Mouse (Mus musculus) MEL (cell line): ENCODE results near the gene Btbd1. TPM values are rescaled to one million over a fixed set of nuclear protein-coding genes. Genes with fewer than 3 reads are reported as not detected.

Source experiments
- DNase-seq: peaks from one replicate; pipeline ENCODE4 v3.0.0; 2011; ENCODE audit warnings: low read depth, low spot score
- H3K27ac ChIP-seq: 2 replicates; pipeline ENCODE4 v1.5.1; 2012; ENCODE audit warnings: low read depth, mild to moderate bottlenecking, control low read depth, low read length, moderate library complexity; ENCODE audit not compliant: control insufficient read depth
- H3K27me3 ChIP-seq, 2 experiments: fragments of 150-350 bp in 1 of 2; sonication (generic) in 1 of 2; 2 replicates each; pipeline ENCODE4 v1.6.1; 2012; ENCODE audit warnings: low read length in 2 of 2, mild to moderate bottlenecking in 2 of 2, improper control_type of control experiment in 1 of 2, moderate library complexity in 1 of 2; ENCODE audit not compliant: insufficient read depth in 2 of 2, control insufficient read depth in 1 of 2
- H3K36me3 ChIP-seq, 2 experiments: 2 replicates each; pipeline ENCODE4 v1.6.1; 2012 to 2014; ENCODE audit warnings: low read length in 2 of 2, improper control_type of control experiment in 1 of 2, inconsistent platforms in 1 of 2, mild to moderate bottlenecking in 1 of 2; ENCODE audit not compliant: insufficient read depth in 2 of 2, control insufficient read depth in 1 of 2
- H3K4me1 ChIP-seq, 2 experiments: fragments of 150-350 bp in 1 of 2; sonication (generic) in 1 of 2; 2 replicates each; pipeline ENCODE4 v1.6.1; 2012; ENCODE audit warnings: low read length in 2 of 2, improper control_type of control experiment in 1 of 2, mild to moderate bottlenecking in 1 of 2; ENCODE audit not compliant: insufficient read depth in 2 of 2, control insufficient read depth in 1 of 2
- H3K4me3 ChIP-seq, 2 experiments: fragments of 150-350 bp in 1 of 2; sonication (generic) in 1 of 2; 2 replicates each; pipeline ENCODE4 v1.5.1; 2012; ENCODE audit warnings: low read depth in 2 of 2, low read length in 2 of 2, mild to moderate bottlenecking in 2 of 2, moderate library complexity in 2 of 2, control low read depth in 1 of 2, improper control_type of control experiment in 1 of 2; ENCODE audit not compliant: control insufficient read depth in 1 of 2, insufficient read depth in 1 of 2
- H3K79me2 ChIP-seq: 2 replicates; pipeline ENCODE4 v1.6.1; 2012; ENCODE audit warnings: mild to moderate bottlenecking, low read length, moderate library complexity; ENCODE audit not compliant: control insufficient read depth, poor library complexity, insufficient read depth
- H3K9ac ChIP-seq: 2 replicates; pipeline ENCODE4 v1.6.1; 2012; ENCODE audit warnings: low read depth, mild to moderate bottlenecking, control low read depth, low read length, moderate library complexity; ENCODE audit not compliant: control insufficient read depth, poor library complexity, severe bottlenecking
- H3K9me3 ChIP-seq: fragments of 150-350 bp; sonication (generic); replicated peaks from 2 replicates; pipeline ENCODE4 v1.6.1; 2012; ENCODE audit warnings: mild to moderate bottlenecking, low read length, improper control_type of control experiment, moderate library complexity; ENCODE audit not compliant: insufficient read depth
- CTCF ChIP-seq, 3 experiments: IDR thresholded peaks in 2 of 3; conservative IDR thresholded peaks in 1 of 3; 2 replicates each; pipeline ENCODE4 v1.5.1; 2011 to 2012; ENCODE audit warnings: low read length in 3 of 3, low read depth in 2 of 3, mild to moderate bottlenecking in 2 of 3, improper control_type of control experiment in 1 of 3, inconsistent platforms in 1 of 3, mixed read lengths in 1 of 3, moderate library complexity in 1 of 3; ENCODE audit not compliant: control insufficient read depth in 1 of 3, insufficient read depth in 1 of 3, poor library complexity in 1 of 3, severe bottlenecking in 1 of 3
- E2F4 ChIP-seq: IDR thresholded peaks from 2 replicates; pipeline ENCODE4 v1.6.1; 2011; ENCODE audit warnings: low read depth, low read length, improper control_type of control experiment, borderline replicate concordance
- ELF1 ChIP-seq: IDR thresholded peaks from 2 replicates; pipeline ENCODE4 v1.6.1; 2014; ENCODE audit warnings: low read depth, mild to moderate bottlenecking, inconsistent platforms, low read length, improper control_type of control experiment, moderate library complexity
- EP300 ChIP-seq, 2 experiments: IDR thresholded peaks; 2 replicates each; pipeline ENCODE4 v1.6.1; 2011; ENCODE audit warnings: improper control_type of control experiment in 2 of 2, low read length in 2 of 2, low read depth in 1 of 2, mild to moderate bottlenecking in 1 of 2
- GABPA ChIP-seq: IDR thresholded peaks from 2 replicates; pipeline ENCODE4 v1.6.1; 2012; ENCODE audit warnings: low read depth, mild to moderate bottlenecking, inconsistent platforms, low read length, improper control_type of control experiment, moderate library complexity
- GATA1 ChIP-seq: IDR thresholded peaks from 2 replicates; pipeline ENCODE4 v1.6.1; 2011; ENCODE audit warnings: low read depth, low read length, improper control_type of control experiment
- JUND ChIP-seq: IDR thresholded peaks from 2 replicates; pipeline ENCODE4 v1.6.1; 2011; ENCODE audit warnings: low read depth, mild to moderate bottlenecking, improper control_type of control experiment, low read length
- KAT2A ChIP-seq: conservative IDR thresholded peaks from 2 replicates; pipeline ENCODE4 v1.6.1; 2012; ENCODE audit warnings: low read depth, low read length, improper control_type of control experiment, inconsistent platforms
- MAZ ChIP-seq: IDR thresholded peaks from 2 replicates; pipeline ENCODE4 v1.6.1; 2012; ENCODE audit warnings: low read depth, mild to moderate bottlenecking, inconsistent platforms, low read length, improper control_type of control experiment
- MYC ChIP-seq: IDR thresholded peaks from 2 replicates; pipeline ENCODE4 v1.6.1; 2011; ENCODE audit warnings: low read depth, mild to moderate bottlenecking, low read length, improper control_type of control experiment, moderate library complexity
- NELFE ChIP-seq: IDR thresholded peaks from 2 replicates; pipeline ENCODE4 v1.6.1; 2011; ENCODE audit warnings: low read depth, low read length, improper control_type of control experiment
- POLR2AphosphoS5 ChIP-seq: IDR thresholded peaks from 2 replicates; pipeline ENCODE4 v1.6.1; 2012; ENCODE audit warnings: low read depth, borderline replicate concordance, mild to moderate bottlenecking, inconsistent platforms, low read length, moderate library complexity, mixed read lengths
- RCOR1 ChIP-seq: IDR thresholded peaks from 2 replicates; pipeline ENCODE4 v1.6.1; 2012; ENCODE audit warnings: low read depth, mild to moderate bottlenecking, inconsistent platforms, low read length, improper control_type of control experiment
- SIN3A ChIP-seq: IDR thresholded peaks from 2 replicates; pipeline ENCODE4 v1.6.1; 2012; ENCODE audit warnings: low read length, improper control_type of control experiment, inconsistent platforms
- SMC3 ChIP-seq: IDR thresholded peaks from 2 replicates; pipeline ENCODE4 v1.6.1; 2011; ENCODE audit warnings: low read depth, low read length, improper control_type of control experiment
- USF1 ChIP-seq: IDR thresholded peaks from 2 replicates; pipeline ENCODE4 v1.6.1; 2014; ENCODE audit warnings: low read depth, mild to moderate bottlenecking, inconsistent platforms, low read length, improper control_type of control experiment, moderate library complexity
- ZC3H11A ChIP-seq: IDR thresholded peaks from 2 replicates; pipeline ENCODE4 v1.6.1; 2012; ENCODE audit warnings: low read depth, mild to moderate bottlenecking, inconsistent platforms, low read length, improper control_type of control experiment
- polyA plus RNA-seq, 2 experiments: library from polyadenylated mRNA; stranded (reverse) in 1 of 2; unstranded in 1 of 2; fragments of >175 nt in 1 of 2; fragments of >200 nt in 1 of 2; gene quantifications; 2 replicates each; pipeline versions ENCODE4 v1.2.1 to v1.2.4; 2012; ENCODE audit warnings: low replicate concordance in 2 of 2, low read depth in 1 of 2; ENCODE audit not compliant: insufficient read length in 2 of 2, insufficient read depth in 1 of 2, missing spikeins in 1 of 2
- total RNA-seq: library from RNA; depleted of rRNA; stranded (reverse); fragments of 300-350 nt; gene quantifications from 2 replicates; pipeline ENCODE4 v1.2.3, GENCODE M21; 2012

Gene Btbd1
- total and polyA plus RNA-seq, 3 experiments, result 31.0 to 62.0 TPM; not detected in 1

- no peaks in the 10 kb centered on the region for H3K9me3 ChIP-seq
- H3K27ac ChIP-seq, result no peak overlapping the region
- H3K79me2 ChIP-seq, result no peaks in the 10 kb centered on the region
- H3K36me3 ChIP-seq, result no peaks in the 10 kb centered on the region
- DNase-seq, result no peak
- no peaks in the 10 kb centered on the region for H3K4me1 ChIP-seq
- H3K4me3 ChIP-seq, result no peak overlapping the region
- TF ChIP-seq POLR2AphosphoS5 (no peak), E2F4 (no peak), CTCF (IDR thresholded peaks at IDR 0.05 in 2 of 3, conservative IDR thresholded peaks at IDR 0.05 in 1 of 3; ENCODE audit: control insufficient read depth in 1 of 3, insufficient read depth in 1 of 3, low read depth in 2 of 3, low read length in 3 of 3, poor library complexity in 1 of 3, severe bottlenecking in 1 of 3) (no peak), USF1 (no peak), KAT2A (no peak), ELF1 (no peak), GATA1 (no peak), GABPA (no peak), MAZ (no peak), JUND (no peak), EP300 (IDR thresholded peaks at IDR 0.05; ENCODE audit: low read depth in 1 of 2, low read length in 2 of 2) (no peak), NELFE (no peak)
- H3K9ac ChIP-seq, result no peak overlapping the region
- peaks cover 0 to 3% of the 10 kb centered on the region in 2 experiments; a peak in 2 of 4 replicates for H3K27me3 ChIP-seq
Measured at GRCm38 (mm10) chr7:81835430-81835829, 6.2 kb upstream of the Btbd1 start.

GRCm38 (mm10) chr7:81834847-81835246 lies 5.6 kb upstream of the Btbd1 start:
- DNase-seq, result peak; percentile 16
- Histone ChIP-seq H3K36me3 (no peaks in the 10 kb centered on the region), H3K9ac (no peak overlapping the region), H3K79me2 (no peaks in the 10 kb centered on the region), H3K27me3 (peaks cover 0 to 3% of the 10 kb centered on the region in 2 experiments; a peak in 2 of 4 replicates), H3K4me1 (peaks cover 0 to 2% of the 10 kb centered on the region in 2 experiments; a peak in 2 of 4 replicates), H3K4me3 (no peak overlapping the region), H3K9me3 (no peaks in the 10 kb centered on the region), H3K27ac (no peak overlapping the region)
- TF ChIP-seq SMC3, result peak; percentile 19; the same call in 1 of the 2 replicates
- TF ChIP-seq CTCF (IDR thresholded peaks at IDR 0.05 in 2 of 3, conservative IDR thresholded peaks at IDR 0.05 in 1 of 3; ENCODE audit: control insufficient read depth in 1 of 3, insufficient read depth in 1 of 3, low read depth in 2 of 3, low read length in 3 of 3, poor library complexity in 1 of 3, severe bottlenecking in 1 of 3), result peak in 2 of 3 experiments; percentile 6 to 21; a peak in 1 of 6 replicates
- no peak for TF ChIP-seq GABPA
- no peak for TF ChIP-seq RCOR1
- no peak for TF ChIP-seq ZC3H11A
- no peak for TF ChIP-seq MYC
- TF ChIP-seq SIN3A, result no peak
